Mouse (Mus musculus): ENCODE data around the gene Defb36. TPM values are rescaled to one million over a fixed set of nuclear protein-coding genes. Genes with fewer than 3 reads are reported as not detected.

The Defb36 gene
- polyA plus RNA-seq, 1 experiment, result 5.4 TPM

Other genes with a start within 250 kb of the Defb36 start
- gene Nrsn2, start 227.7 kb upstream of the Defb36 start, polyA plus RNA-seq (2012; rRNA removed), result 0.07 and 0.08 TPM in 2 replicates
- gene Sox12, start 206.3 kb upstream of the Defb36 start, polyA plus RNA-seq (2012; rRNA removed), result 14.0 and 20.1 TPM in 2 replicates
- 4.0 and 5.6 TPM in 2 replicates for gene Zcchc3, start 189.3 kb upstream of the Defb36 start, polyA plus RNA-seq (2012; rRNA removed)
- 1.5 and 3.9 TPM in 2 replicates for gene 6820408C15Rik, start 188.7 kb upstream of the Defb36 start, polyA plus RNA-seq (2012; rRNA removed)
- gene Defb23, start 139.7 kb upstream of the Defb36 start, polyA plus RNA-seq (2012; rRNA removed), result 374 and 466 TPM in 2 replicates
- gene Defb20, start 127.3 kb upstream of the Defb36 start, polyA plus RNA-seq (2012; rRNA removed), result 2,505 and 2,619 TPM in 2 replicates
- gene Defb22, start 114.2 kb upstream of the Defb36 start, polyA plus RNA-seq (2012; rRNA removed), result 427 and 445 TPM in 2 replicates
- gene Defb26, start 92.6 kb upstream of the Defb36 start, polyA plus RNA-seq (2012; rRNA removed), result 162 and 254 TPM in 2 replicates
- gene Defb28, start 86.1 kb upstream of the Defb36 start, polyA plus RNA-seq (2012; rRNA removed), result 568 and 1,189 TPM in 2 replicates
- 275 and 317 TPM in 2 replicates for gene Defb29, start 64.2 kb upstream of the Defb36 start, polyA plus RNA-seq (2012; rRNA removed)
- gene Gm17416, start 35.0 kb upstream of the Defb36 start, polyA plus RNA-seq (2012; rRNA removed), result under 0.01 and 893 TPM in 2 replicates
- gene Defb21, start 31.6 kb upstream of the Defb36 start, polyA plus RNA-seq (2012; rRNA removed), result 358 and 473 TPM in 2 replicates
- gene Defb19, start 24.0 kb upstream of the Defb36 start, polyA plus RNA-seq (2012; rRNA removed), result 9.6 and 11.3 TPM in 2 replicates
- gene Defb45, start 4.9 kb upstream of the Defb36 start, polyA plus RNA-seq (2012; rRNA removed), result 162 and 204 TPM in 2 replicates
- 6,893 and 7,961 TPM in 2 replicates for gene Defb25, start 18.7 kb downstream of the Defb36 start, polyA plus RNA-seq (2012; rRNA removed)
- gene Rem1, start 22.6 kb downstream of the Defb36 start, polyA plus RNA-seq (2012; rRNA removed), result 41.5 and 49.3 TPM in 2 replicates
- 162 and 163 TPM in 2 replicates for gene H13, start 65.1 kb downstream of the Defb36 start, polyA plus RNA-seq (2012; rRNA removed)
- gene Mcts2, start 82.7 kb downstream of the Defb36 start, polyA plus RNA-seq (2012; rRNA removed), result 7.6 and 9.0 TPM in 2 replicates
- gene Id1, start 131.9 kb downstream of the Defb36 start, polyA plus RNA-seq (2012; rRNA removed), result 78.7 and 137 TPM in 2 replicates
- gene Cox4i2, start 149.8 kb downstream of the Defb36 start, polyA plus RNA-seq (2012; rRNA removed), result 3.8 and 6.0 TPM in 2 replicates
- gene Bcl2l1, start 227.4 kb downstream of the Defb36 start, polyA plus RNA-seq (2012; rRNA removed), result 42.2 and 44.0 TPM in 2 replicates
- 0.80 and 0.90 TPM in 2 replicates for gene Tpx2, start 243.6 kb downstream of the Defb36 start, polyA plus RNA-seq (2012; rRNA removed)